Mouse (Mus musculus) CH12.LX (cell line): ENCODE results near the gene Traf3.

Experiments used
- CTCF ChIP-seq, 2 experiments: IDR thresholded peaks in 1 of 2; conservative IDR thresholded peaks in 1 of 2; 2 replicates each; pipeline ENCODE4 v1.5.1; 2011 to 2012; ENCODE audit warnings: low read depth in 2 of 2, low read length in 2 of 2, improper control_type of control experiment in 1 of 2, inconsistent platforms in 1 of 2, mild to moderate bottlenecking in 1 of 2, moderate library complexity in 1 of 2
- RCOR1 ChIP-seq: conservative IDR thresholded peaks from 2 replicates; pipeline ENCODE4 v1.6.1; 2012; ENCODE audit warnings: low read depth, mild to moderate bottlenecking, inconsistent platforms, low read length, improper control_type of control experiment

- no peak for TF ChIP-seq RCOR1
- TF ChIP-seq CTCF (conservative IDR thresholded peaks at IDR 0.05 in 1 of 2, IDR thresholded peaks at IDR 0.05 in 1 of 2; ENCODE audit: low read depth in 2 of 2, low read length in 2 of 2): no peak
These were observed 135.3 kb downstream of the Traf3 start for GRCm38 (mm10) chr12:111301322-111302017.
